Mouse (Mus musculus) erythroblast, adult 5-6 weeks (primary cell): ENCODE results near the gene Hectd2. TPM values are rescaled to one million over a fixed set of nuclear protein-coding genes. Genes with fewer than 3 reads are reported as not detected.

ENCODE experiments used
- ATAC-seq: replicated peaks from 2 replicates; pipeline ENCODE4 v1.8.0; 2016; ENCODE audit warnings: moderate number of reproducible peaks, mild to moderate bottlenecking, moderate TSS enrichment, inconsistent platforms; ENCODE audit not compliant: poor library complexity, low FRiP score, severe bottlenecking
- total RNA-seq, 2 experiments: library from RNA; stranded (forward) in 1 of 2; stranded (reverse) in 1 of 2; fragments of 150-400 nt in 1 of 2; fragments of 200-764, 138-1000 nt in 1 of 2; gene quantifications; 2 replicates each; pipeline versions ENCODE4 v1.2.3 to v1.2.4; 2015 to 2017; ENCODE audit warnings: low replicate concordance in 2 of 2

Gene Hectd2
- total RNA-seq (2015; ENCODE audit: low replicate concordance), result 0.84 and 2.9 TPM in 2 replicates
- not detected in 2 replicates for total RNA-seq (2017; ENCODE audit: low replicate concordance)

DNA sequence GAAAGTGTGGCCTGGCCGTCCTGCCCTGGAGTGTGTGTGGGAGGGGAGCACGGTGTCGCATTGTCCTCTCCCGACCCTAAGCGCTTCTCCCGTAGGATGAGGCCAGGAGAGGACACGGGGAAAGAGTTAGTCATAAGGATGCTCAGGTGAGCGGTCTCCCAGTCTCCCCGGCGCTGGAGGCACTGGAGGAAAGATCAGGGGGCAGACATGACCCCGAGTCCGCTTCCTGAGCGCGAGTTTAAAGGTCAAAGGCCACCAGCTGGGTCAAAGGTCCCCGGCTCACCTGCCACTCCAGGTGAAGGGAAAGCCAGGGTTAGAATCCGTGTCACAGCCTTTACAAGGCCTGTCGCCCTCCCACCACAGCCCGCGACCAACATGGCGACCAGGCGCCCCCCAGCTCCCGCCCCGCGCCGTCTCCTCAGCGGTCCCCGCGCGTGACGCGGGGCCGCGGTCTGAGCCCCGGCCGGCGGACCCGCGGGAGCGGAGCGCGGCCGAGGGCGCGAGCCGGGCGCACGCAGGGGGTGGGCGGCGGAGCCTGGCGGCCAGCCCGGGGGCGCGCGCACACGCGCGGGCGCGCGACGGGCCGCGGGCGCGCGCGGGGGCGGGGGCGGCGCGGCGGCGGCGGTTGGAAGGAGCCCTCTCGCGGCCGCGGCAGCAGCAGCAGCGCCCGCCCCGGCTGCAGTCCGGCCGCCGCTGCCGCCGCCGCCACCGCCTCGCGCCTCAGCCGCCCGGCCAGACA lies at the start of gene Hectd2:
Gene Hectd2 (plus strand): TSS at position 594 of the 739 bp plus-strand sequence.
- ATAC-seq, result no peak

- ATAC-seq, result no peak
Observed at GRCm38 (mm10) chr19:36504716-36505115, 49.7 kb upstream of the Hectd2 start.

DNA sequence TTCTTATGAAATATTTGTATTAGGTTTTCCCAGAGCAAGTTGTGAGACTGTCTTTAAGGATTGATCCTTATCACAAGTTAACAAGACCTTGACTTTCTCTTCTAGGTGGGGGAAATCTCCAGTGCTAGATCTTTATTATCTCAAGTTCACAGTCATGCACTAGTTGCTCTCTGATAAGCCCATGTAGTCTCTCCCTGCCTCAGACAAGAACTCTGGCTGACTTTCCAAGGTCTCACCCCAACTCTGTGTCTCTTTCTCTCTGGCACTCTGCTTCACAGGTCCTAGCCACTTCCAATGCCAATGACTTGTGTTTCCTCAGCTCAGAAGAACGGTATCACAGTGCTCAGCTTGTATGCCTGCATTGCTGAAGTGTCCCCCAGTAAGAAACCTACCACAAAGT lies 43.1 kb upstream of the Hectd2 start:
- ATAC-seq, result no peak; the same call in 1 of the 2 replicates

DNA sequence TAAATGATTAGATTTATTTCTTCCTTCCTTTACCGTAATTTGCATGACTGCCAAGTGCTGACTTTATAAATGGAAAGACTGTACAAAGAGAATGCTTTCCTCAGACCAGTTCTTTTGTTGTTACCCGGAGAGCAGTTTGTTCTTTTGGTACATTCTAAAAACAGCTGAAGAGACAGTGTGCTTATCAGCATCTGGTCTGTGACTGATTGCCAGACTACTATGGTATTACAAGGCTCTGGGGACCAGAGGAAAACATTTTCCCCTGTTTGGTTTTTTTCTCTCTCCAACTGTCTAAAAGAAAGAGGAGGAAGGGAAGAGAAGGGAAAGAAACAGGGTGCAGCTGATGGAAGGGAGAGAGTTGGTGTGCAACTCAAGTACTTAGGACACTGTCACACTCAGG lies 36.0 kb upstream of the Hectd2 start:
- ATAC-seq, result no peak

GRCm38 (mm10) chr19:36521568-36521967 lies 32.9 kb upstream of the Hectd2 start:
- no peak for ATAC-seq

DNA sequence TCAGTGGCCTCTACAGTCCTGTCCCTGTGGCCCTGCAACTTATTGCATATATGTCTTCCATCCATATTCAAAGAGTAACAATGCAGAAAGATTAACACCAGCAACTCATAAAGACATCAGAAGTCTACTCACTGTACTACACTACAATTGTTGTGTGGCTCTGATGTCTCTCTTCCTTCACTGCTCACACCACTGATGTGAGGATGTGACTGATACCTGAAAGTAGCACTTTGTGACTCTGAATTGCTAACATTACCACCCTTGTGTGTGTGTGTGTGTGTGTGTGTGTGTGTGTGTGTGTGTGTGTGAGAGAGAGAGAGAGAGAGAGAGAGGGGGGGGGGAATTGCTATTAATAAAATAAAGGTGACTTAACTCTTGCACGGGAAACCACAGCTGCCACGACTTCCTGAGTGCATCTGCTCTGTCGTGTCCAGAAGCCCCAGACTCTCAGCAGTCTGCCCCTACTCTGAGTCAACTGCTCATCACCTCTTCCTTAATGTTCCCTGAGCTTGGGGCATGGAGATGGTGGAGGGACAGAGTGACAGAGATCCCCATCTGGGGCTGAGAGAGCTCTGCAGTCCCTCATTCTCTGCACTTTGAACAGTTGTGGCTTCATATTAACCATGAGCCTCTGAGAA lies 31.8 kb upstream of the Hectd2 start:
- ATAC-seq, result no peak

- ATAC-seq, result no peak
Observed at GRCm38 (mm10) chr19:36525071-36525470, 29.4 kb upstream of the Hectd2 start.

- ATAC-seq, result no peak
Observed at GRCm38 (mm10) chr19:36533082-36533481, 21.4 kb upstream of the Hectd2 start.

- no peak for ATAC-seq
Observed at GRCm38 (mm10) chr19:36534011-36534765, 20.3 kb upstream of the Hectd2 start.

DNA sequence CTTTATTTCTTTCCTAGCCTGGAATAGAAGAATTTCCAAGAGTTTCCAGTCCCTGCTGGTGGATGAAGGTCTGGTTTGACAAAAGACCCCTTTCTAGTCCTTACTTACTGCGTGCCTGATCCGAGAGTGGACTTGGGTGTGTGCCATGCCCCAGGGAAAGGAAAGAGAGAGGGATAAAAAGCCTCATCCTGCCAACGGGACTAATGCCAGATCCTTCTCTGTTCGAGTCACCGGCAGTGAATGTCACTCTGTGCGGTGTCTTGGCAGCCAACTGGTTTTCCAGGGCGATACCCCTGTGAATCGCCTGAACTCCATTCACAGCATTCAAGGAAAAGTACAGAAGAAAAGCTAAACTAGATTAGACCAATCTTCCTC lies 19.7 kb upstream of the Hectd2 start:
- no peak for ATAC-seq

- no peak for ATAC-seq
Observed at GRCm38 (mm10) chr19:36535186-36535585, 19.3 kb upstream of the Hectd2 start.

DNA sequence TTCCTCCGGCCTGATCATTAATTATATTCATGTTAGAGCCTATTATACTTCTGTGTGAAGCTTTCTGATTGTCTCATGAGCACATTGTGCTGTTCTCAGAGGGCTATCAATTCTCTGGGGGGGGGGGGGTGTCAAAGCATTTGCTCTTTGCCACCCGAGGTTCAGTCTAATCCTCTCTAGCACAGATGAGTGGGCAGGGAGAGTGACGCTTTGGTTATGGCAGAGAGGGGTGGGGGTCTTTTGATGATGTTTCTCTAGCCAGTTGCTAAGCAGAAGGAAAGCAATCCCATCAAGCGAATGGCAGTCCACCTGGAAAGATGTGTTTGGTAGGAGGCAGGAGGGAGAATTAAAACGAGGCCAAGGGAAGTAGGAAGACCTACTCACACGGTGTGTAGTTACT lies 18.6 kb upstream of the Hectd2 start:
- ATAC-seq, result no peak

DNA sequence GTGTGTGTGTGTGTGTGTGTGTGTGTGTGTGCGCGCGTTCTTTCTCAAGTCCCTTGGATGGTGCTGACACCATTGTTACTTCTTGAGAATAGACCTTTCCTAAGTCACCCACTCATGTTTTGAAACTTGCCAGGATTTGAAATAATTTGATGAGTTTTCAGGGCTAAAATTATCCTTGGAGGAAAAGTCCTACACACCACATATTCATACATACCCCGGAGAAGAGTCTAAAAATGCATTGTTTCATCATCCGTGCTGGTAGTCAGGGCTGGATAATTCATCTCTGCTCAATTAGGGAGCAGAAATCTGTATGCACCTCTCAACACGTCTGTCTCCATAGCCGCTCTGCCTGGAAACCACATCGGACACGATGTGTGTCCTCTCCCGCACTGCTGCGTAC lies 17.5 kb upstream of the Hectd2 start:
- no peak for ATAC-seq

DNA sequence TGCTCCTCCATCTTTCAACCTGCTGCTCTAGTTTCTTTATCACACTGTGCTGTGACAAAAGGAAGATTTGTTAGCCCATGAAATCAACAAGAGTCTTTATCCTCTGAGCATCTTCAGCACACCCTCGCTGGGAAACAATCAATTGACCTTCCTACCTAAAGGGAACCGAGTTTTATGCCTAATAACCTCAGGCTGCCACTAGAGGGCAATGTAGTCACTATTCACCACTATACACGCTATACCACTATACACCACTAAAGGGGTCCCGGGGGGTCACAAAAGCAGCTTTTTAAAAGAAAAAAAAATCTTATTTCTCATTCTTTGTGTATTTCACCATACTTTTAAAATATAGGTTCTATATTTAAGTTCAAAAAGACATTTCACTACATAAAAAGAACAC lies 15.9 kb upstream of the Hectd2 start:
- ATAC-seq, result peak; percentile 86

DNA sequence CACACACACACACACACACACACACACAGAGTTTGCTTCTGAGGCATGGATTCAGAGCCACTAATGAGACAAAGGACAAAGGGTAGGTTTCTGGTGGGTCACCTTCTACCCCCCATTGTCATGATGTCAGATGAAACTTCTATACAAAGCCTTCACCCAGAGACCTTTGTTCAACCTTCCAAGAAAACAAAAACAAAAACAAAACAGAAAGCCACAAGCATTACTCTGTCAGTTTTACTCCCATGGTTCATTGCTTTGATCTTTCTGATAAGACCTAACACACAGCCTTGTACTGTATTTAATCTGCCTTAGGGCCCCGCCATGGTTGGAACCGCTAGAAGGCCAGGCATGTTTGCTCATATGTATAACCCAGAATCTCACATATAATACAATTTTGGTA lies 15.1 kb upstream of the Hectd2 start:
- ATAC-seq, result no peak

DNA sequence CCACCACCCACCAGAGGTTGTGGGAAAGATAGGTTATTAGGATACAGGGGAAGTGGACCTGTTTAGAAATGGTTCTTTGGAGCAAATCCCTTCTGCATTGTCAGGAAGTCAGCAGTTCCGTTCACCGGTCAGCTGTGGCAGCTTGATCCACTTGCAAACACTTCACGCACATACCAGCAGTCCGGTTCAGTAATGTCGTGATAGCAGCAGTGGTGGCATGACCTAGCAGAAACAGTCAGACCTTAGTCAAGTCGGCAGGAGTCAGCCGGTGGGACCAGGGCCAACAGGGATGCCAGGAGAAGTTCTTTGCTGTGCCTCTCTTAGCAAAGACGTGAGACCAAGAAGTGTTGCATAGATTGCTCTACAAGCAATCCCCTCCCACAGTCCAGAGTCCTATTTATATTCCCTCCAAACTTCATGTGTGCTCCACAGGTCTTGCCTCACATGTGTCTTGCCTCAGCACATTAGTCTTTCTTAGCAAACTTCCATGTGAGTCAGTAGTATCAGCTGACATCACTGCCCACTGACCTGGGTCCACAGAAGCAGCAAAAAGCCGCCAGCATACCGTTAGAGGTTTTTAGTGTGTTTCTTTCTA lies 14.3 kb upstream of the Hectd2 start:
- ATAC-seq, result no peak

DNA sequence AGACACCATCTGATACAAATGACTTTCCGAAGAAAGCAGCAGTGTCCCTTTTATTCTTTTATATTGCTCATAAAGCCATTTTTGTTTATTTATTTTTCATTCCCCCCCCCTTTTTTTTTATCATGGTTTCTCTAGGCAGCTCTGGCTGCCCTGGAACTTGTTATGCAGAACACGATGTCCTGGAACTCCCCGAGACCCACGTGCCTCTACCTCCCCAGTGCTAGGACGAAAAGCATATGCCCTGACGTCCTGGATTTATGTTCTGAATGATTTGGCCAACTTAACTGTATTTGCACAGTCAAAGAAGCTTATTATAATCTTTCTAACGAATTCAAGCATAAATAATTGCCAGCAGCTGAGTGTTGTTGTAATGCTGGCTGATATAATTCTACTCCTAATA lies 13.7 kb upstream of the Hectd2 start:
- no peak for ATAC-seq

GRCm38 (mm10) chr19:36553561-36554045 lies 836 bp upstream of the Hectd2 start:
- ATAC-seq, result no peak; the same call in 1 of the 2 replicates

- no peak for ATAC-seq
Observed at GRCm38 (mm10) chr19:36554785-36555595, 551 bp downstream of the Hectd2 start.
